Mouse (Mus musculus) erythroblast, embryonic 14.5 days (primary cell): ENCODE data around the gene Ntrk2.

Source experiments
- GATA1 ChIP-seq: IDR thresholded peaks from 2 replicates; pipeline ENCODE4 v1.6.1; 2012; ENCODE audit warnings: low read length, inconsistent platforms, mixed read lengths
- TAL1 ChIP-seq: IDR thresholded peaks from 3 replicates; pipeline ENCODE4 v1.6.1; 2012; ENCODE audit warnings: low read length, inconsistent platforms, mixed read lengths

GRCm38 (mm10) chr13:59177003-59177402 is 370.6 kb downstream of the Ntrk2 start:
- TF ChIP-seq GATA1 (no peak), TAL1 (no peak)
